Mouse (Mus musculus): ENCODE results near the gene Cd82.

The Cd82 gene

DNA sequence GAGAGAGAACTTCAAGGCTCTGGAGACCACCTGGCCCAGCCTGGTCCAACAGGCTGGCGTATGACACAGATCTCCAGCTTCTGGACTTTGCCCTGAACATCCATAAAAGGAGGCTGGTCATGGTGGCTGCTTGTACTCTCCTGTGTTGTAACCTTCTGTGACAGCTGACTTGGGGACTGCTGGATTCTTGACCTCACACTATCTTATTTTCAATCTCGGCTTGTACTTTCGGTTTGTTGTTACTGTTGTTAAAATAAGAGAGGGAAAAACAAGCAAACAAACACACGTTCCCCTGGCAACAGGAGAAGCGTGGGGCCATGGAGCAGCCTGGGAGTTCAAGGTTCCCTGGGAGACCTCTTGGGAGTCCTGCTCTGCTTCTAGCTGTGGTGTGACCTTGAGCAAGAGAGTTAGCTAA lies 17.7 kb downstream of the Cd82 start:
- DNase-seq (ENCODE audit: low read depth, low spot score) = no peak

DNA sequence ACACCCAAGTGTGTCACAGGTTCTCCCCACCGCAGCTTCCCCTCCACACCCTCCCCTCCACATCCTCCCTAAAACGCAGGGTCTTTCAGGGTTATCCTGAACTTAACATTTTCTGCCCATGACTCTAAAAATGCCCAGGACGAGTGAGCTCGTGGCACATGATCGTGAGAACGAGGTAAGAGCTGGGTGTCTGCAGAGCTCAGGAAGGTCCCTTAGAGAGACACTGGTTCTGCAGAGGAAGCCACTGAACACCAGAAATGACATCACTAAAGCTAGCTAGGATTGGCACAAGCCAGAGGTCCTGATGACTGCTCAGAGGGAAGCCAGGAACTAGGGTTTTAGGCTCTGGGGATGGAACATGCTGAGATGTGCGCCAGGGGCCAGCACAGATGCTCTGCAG lies 18.7 kb downstream of the Cd82 start:
- no peak for DNase-seq (ENCODE audit: low read depth, low spot score)

DNA sequence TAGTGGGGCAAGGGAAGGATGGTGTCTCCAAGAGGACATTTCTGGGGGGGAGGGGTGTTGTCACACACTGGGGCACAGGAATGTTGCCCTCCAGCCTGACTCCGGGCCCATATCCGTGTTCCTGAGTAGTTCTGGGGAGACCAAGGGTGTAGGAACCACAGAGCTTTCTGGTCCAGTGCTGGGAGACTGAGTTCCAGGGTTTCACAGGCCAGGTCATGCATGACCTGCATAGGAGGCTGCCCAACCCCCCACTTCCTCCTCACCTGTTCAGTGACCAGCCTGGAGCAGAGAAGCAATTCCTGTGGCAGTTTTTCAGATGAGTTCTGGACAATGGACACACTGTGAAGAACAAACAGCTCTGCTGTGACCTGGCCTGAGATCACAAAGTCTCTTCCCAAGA lies 19.8 kb downstream of the Cd82 start:
- no peak for DNase-seq (ENCODE audit: low read depth, low spot score)

DNA sequence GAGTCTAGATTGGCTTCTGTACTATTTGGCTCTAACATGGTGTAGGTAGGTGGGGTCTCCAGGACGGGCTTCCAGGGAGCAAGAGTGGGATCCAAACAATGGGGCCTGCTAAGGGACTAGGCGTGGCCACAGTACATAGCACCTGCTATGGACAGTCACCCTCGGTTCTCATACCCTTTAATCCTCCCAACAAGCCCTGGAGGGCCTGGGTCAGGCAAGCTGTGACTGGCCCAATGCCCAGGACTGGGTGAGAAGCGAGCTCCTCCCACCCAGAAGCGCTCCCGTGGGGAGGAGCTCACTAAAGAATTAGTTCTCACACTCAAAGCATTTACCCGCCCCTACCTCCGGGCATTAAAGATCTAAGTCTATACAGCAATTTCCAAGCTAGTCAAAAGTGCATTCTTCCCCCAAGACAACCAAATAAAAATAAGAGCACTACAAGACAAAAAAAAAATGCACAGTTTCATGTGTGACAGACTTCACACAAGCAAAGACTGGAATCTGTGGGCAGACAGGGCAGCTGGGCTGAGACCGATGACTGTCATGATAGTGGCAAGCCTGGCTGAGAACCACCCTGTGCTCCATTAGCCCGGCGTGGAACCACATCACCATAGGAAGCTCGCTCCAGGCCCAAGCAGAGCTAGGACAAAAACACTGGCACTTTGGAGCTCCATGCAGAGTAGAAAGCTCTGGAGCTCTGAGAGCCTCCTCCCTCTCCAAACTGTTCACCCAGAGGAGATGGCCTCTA lies 23.0 kb downstream of the Cd82 start:
- peak; percentile 65 for DNase-seq (ENCODE audit: low read depth, low spot score)

DNA sequence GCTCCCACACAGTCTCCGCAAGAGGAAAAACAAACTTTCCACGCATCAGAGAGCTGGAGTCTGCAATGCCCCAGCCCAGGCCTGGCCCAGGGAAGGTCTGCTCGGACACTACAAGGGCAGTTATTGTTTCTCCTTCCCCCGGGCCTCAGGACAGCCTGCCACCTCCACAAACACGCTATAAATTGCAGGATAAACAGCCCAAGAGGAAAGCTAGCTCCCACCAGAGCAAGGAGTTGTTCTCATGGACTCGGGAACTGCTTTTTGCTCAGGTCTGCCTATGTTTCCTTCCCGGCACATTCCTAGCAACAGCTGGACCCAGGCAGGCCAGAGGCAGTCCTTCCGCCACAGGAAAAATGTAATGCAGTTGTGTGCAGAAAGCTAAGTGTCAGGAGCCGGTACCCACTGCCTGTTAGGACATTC lies 23.6 kb downstream of the Cd82 start:
- peak; percentile 41 for DNase-seq (ENCODE audit: low read depth, low spot score)

DNA sequence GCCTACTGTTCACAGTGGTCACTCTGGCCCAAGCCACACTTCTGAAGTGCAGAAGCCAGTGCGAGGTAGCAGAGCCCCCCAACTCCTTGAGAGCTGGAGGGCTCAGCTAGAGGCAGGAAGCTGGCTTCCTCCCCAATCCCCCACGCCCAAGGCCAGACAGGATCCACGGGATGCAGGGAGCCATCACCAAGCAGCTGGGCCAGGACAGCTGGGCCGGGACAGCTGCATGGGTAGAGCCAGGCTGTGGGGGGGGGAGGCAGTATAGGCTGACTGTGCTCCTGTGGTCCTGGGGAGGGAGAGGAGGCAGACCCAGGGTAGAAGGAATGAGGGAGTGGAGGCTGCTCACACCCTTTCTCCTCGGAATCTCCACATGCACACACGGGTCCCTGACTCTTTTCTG lies 24.6 kb downstream of the Cd82 start:
- peak; percentile 62 for DNase-seq (ENCODE audit: low read depth, low spot score)

DNA sequence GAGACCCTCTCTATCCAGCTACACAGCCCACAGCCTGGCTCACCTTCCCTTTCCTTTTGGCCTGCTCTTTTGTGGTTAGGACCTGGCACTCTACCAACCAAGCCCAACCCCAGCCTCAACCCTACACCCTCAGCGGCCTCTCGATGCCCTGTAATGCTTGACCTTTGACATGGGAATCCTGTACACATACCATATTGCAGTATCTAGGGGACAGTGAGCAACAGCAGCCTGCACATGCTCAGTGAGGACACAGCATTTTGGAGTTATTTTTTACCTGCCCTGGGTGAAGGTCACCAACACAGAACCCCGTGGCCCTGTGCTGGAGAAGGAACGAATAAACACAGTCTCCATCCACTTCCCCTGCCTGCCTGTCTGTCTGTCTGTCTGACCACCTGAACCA lies 27.4 kb downstream of the Cd82 start:
- DNase-seq (ENCODE audit: low read depth, low spot score) = no peak

DNA sequence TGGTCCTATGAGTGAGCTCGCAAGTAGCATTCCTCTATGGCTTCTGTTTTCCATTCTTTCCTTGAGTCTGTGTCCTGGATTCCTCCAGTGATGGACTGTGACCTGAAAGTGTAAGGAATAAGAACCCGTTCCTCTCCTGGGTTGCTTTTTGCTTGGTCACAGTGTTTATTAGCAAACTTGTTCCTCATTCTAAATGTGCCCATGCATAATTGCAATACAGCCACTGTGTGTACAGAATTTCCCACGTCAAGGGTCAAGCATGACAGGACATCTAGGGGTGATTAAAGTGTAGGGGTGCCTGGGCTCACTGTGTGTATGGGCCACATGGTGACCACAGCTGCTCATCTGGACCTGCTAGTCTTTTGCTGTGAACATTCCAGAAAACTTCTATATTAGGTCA lies 28.0 kb downstream of the Cd82 start:
- DNase-seq (ENCODE audit: low read depth, low spot score) = no peak

DNA sequence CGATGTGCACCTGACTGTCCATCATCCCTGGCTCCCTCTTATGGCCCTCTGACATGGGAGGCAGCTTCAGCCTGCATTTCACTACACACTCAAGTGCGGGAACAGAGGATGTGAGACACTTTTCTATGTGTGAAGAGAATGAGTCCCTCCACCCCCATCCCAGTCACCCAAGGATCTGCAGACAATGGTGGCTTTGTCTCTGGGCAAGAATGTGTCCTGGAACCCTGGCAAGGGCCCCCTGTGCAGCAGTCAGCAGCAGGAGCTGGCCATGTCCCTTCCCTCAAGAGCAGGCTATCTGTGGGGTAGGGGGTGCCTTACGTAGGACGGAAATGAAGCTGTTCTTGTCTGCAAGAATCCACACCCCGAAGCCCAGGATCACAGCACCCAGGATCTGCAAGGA lies 29.4 kb downstream of the Cd82 start:
- DNase-seq (ENCODE audit: low read depth, low spot score) = peak; percentile 80

DNA sequence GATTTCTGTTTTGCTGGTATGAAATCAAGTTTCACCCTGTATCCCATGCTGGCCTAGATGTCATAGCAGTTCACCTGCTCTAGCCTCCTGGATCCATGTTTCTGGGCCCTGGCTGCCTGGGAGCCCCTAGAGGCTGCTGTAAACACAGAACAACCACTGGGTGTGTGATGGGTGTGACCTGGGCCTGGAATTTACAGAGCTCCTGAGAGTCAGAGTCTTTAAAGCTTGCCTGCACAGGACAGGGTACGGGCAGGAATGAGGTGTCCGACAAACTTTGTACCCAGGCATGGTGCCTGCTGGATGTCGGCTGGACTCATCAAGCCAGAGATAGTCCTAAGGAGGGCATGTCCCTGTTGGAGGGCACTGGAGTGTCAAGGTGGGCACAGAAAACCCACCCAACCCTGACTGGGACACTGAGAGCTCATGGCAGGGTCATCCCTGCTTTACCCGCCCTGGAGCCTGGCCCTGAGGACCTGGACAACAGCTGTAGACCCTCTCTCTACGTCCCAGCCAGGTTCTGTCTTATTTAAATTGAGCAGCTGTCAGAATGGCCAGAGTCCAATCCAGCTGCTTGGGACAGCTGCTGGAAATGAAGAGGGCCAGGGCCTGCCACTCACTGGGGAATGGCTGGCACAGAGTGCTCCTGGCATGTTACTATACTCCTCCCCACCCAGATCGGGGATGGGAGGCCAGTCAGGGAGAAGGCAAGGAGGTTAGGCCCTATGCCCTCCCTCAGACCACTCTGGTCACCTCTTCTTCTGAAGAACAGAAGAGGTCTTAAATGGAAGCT lies 30.1 kb downstream of the Cd82 start:
- peak; percentile 89 for DNase-seq (ENCODE audit: low read depth, low spot score)

DNA sequence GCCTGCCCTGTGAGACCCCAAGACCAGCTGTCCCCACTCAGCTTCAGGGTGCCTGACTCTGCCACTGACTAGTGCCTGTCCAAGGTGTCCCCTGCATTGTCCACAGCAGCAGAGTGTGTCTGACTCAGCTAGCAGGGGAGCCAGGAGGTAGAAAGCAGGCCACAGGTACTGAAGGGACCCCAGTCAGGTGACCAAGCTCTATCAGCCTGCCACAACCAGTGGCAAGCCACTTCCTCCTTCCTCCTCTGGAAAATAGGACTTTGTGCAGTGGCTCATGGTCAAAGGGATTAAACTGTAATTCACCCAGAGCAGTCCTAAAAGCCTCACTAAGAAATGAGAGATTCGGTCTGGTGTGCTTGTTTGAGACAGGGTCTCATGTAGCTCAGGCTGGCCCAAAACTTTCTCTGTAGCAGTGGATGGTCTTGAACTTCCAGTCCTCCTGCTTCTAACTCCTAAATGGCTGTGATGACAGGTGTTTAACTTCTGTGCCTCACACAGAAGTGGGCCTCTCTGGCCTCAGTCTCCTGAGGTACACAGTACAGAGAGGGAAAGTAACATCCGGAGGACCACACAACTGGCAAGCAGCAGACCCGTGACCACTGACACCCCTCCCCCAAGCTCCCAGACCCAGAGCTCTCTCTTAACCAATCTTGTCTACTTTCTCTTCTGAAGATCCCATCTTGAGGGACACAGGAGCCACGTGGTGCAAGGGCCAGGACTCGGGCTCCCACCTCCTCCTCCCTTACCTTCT lies 31.2 kb downstream of the Cd82 start:
- DNase-seq (ENCODE audit: low read depth, low spot score) = no peak

DNA sequence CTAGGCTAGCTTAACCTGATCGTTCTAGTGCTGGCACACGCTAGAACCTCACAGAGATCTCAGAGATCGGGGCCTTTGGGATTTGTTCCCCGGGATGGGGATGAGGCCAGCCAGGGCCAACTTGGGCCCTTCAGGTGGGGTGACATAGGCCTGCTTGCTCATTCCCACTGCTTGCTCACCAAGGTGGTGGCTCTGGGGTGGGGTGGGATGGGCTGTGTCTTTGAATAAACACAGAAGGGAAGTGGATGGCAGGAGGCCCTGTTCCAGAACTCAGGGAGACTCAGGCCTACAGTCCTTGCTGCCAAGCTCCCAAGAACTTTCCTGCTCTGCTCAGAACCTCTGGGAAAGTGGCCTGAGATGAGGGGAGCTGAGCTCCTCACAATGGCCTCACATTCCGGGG lies 31.9 kb downstream of the Cd82 start:
- DNase-seq (ENCODE audit: low read depth, low spot score) = no peak

DNA sequence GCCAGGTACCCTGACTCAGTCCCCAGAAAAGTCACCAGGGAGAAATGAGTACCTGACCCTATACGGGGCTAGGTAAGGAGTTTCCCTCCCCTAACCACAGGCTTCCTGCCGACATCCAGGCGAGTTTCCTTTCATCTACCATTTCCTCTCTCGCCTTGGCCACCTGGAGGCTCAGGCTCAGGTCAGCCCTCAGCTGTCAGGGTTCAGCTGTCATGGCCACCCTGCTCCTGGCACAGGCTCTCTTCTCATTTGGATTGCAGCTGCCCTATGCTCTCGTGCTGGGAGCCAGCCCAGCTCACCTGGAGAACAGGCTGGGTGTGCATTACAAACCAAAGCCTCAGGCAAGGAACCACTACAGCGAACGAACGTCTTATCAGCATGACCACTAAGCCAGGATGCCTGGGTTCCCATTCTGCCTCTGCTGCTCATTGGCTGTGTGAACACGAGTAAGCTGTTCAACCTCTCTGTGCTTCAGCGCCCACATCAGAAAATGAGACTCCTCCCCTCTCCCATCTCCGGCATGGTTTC lies 34.9 kb downstream of the Cd82 start:
- no peak for DNase-seq (ENCODE audit: low read depth, low spot score)

DNA sequence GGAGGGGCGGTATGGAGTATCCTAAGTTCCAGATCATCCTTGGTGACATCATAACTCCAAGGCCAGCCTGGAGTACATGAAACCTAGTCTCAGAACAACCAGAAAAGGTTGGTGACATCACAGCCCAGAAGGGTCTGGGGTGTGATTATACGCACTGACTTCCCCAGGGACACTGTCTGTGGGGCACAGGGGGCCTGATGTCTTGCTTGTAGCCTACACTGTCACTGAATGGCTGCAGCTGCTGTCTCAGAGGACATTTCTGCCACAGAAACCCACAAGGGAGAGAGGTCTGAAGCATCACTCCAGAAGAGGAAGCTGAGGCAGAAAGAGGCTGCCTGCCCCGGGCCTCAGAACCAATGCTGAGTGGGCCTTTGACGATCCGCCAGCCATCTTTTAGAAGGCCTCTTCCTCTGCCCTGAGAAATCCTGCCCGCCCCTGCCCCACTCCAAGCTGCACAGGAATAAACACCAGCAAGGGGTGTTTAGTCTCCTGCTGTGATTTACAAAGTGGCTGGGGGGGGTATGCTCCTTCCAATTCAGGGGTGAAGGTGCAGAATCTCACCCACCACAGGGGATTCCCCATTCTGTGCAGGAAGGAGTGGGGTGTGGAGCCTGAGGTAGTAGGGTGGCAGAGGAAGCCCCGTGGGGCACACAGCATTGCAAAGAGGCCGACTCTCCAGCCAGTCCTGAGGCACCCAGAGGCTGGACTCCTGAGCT lies 35.8 kb downstream of the Cd82 start:
- no peak for DNase-seq (ENCODE audit: low read depth, low spot score)

DNA sequence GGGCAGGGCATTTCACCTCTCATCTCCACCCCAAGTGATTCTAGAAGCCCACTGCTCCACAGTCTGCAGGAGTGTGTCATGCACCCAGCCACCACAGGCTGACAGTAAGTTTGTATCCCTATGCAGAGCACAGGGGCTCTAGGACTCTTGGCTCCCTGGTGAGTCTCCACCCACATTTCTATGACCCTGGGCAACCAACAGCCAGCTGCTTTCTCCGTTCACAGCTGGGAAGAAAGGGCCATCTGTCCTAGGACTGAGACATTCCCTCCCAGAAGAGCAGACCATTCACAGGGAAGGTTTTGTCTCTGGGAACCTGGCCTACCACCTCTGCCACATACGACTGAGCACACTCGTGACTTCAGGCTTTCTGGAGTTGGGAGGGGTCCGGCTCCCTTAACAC lies 37.1 kb downstream of the Cd82 start:
- peak; percentile 71 for DNase-seq (ENCODE audit: low read depth, low spot score)

DNA sequence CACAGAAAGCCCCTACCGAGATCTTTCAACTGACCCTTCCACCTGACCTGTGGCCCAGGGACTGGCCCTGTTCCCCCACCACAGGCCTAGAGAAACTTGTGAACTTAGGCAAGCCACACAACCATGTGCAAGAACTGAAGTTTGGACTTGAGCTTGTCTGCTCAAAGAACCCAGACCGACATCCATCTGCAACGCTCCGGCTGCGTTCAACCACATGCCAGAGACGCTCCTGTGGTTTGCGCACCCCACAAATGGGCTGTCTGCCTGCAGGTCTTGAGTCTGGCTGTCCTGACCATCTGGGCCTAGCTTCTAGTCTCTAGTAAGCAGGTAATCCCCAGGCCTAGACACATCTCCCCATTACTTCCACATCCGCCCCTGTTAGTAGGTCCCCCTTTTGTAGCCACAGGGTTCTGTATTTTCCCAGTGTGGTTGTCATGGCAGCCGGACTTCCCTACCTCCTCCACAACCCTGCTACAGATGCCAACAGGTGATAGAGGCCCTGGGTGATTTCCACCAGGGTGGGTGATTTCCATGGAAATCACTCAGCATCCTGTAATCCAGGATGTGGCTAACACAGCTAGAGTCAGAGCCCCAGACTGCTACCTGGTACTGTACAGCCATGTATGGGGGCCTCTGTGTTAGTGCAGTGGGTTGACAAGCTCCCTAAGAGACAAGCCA lies 38.5 kb downstream of the Cd82 start:
- no peak for DNase-seq (ENCODE audit: low read depth, low spot score)

DNA sequence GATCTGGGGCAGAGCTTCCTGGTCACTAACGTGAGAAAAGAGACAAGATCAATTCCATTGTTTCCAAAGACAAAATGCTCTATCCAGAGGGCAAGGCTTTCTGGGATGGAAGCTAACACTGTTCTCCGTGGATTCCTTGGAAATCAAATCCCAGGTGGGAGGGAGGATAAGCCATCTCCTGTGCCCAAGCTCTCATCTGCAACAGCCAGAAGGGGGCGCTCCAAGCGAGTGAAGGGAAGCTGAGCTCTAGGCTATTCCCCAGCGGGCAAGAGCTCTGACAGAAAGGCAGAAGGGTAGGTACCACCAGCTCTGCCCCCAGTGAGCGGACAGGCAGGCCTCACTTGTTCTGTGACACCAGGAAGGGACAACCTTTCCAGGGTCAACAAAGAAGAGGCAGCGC lies 41.6 kb downstream of the Cd82 start:
- peak; percentile 84 for DNase-seq (ENCODE audit: low read depth, low spot score)

DNA sequence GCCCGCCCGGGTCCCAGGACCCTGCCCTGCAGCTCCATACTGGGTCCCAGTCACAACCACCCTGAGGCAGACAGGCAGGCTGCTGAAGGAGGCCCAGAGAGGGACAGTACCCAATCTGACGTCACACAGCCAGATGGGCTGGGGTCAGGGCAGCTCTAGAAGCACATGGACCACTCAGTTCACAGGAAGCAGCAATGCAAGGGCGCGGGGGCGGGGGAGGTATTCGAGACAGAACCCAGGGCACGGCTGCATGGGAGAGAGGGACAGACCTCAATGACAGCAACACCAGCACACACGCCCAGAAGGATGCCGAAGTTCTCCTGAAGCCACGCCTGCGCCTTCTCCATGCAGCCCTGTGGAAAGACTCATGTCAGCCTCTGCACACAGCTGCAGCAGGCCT lies 43.0 kb downstream of the Cd82 start:
- DNase-seq (ENCODE audit: low read depth, low spot score) = no peak

DNA sequence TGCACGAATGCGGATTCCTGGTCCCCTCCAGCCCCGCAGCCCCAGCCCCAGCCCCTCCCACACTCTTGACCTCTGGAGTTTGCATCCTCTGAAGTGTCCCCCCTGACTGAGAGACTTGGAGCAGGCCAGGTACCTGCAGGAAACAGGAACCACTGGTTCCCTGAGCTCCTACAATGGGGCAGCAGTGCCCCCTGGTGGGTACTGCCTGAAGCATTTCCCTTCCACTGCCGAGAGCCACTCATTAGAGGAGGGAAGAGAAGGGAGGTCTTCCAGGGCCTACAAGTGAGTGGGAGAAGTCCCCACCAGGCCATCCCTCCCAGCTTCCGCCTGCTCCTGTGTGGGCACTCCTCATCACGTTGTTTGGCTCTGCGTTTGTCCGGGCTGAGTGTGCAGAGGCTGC lies 44.5 kb downstream of the Cd82 start:
- DNase-seq (ENCODE audit: low read depth, low spot score) = peak; percentile 83

DNA sequence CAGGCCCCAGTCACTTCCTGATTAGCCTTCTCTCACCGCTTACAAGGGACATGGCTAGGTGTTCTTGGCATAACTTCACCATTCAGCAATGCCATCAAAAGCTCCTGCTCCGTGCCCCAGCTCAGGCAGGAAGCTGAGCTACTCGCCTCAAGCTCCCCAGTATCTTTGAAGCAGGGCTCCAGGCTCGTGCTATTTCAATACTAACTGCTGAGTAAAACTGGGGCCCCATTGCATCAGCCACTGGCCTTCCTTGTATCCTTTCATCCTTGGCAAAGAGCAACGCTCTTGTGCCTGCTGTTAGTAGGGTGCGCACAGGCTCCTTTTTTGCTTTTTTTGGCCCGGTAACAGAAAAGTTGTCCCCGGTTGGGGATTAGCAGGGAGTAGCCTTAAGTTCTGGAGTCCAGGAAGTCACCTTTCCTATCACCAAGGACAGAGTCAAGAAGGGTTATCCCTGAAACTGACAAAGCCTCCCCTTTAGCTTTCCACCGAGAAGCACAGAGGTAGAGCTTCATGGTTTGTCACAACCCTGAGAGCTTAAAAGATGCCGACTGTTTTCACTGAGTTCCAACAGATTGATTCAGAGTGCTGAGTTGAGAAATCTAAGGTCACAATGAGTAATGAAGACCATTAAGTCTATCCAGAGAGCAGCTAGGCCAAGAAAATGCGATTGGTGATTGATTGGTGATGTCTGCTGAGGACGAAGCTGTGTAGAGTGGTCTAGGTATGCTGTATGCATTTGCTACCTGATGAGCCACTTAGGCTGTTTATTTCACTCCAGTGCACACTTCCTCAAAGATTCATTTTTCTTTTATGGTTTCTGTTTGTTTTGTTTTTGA lies 45.8 kb downstream of the Cd82 start:
- peak; percentile 19 for DNase-seq (ENCODE audit: low read depth, low spot score)

All from brain, adult 2 months (tissue).